Mouse (Mus musculus) stomach, postnatal 0 days (tissue): ENCODE data around the gene D17Wsu92e. TPM values are rescaled to one million over a fixed set of nuclear protein-coding genes. Genes with fewer than 3 reads are reported as not detected.

Experiments
- ATAC-seq: fragments of 200-750 bp; cut with Nextera tagmentation; 2 replicates; pipeline ENCODE4 v1.8.0; 2017; ENCODE audit not compliant: low FRiP score, low TSS enrichment
- DNase-seq: peaks from one replicate; pipeline ENCODE4 v3.0.0-alpha.2; 2016; ENCODE audit warnings: low spot score
- H3K27ac ChIP-seq: fragments of 300-500 bp; sonication (generic); replicated peaks from 2 replicates; pipeline ENCODE4 v1.5.1; 2014; ENCODE audit warnings: mild to moderate bottlenecking, control low read depth
- H3K27me3 ChIP-seq: fragments of 300-500 bp; sonication (generic); 2 replicates; pipeline ENCODE4 v1.6.1; 2014; ENCODE audit warnings: low read length; ENCODE audit not compliant: control insufficient read depth, insufficient read depth
- H3K36me3 ChIP-seq: fragments of 300-500 bp; sonication (generic); 2 replicates; pipeline ENCODE4 v1.6.1; 2014; ENCODE audit warnings: low read length, mixed read lengths; ENCODE audit not compliant: control insufficient read depth, insufficient read depth
- H3K4me1 ChIP-seq: fragments of 300-500 bp; sonication (generic); replicated peaks from 2 replicates; pipeline ENCODE4 v1.6.1; 2014; ENCODE audit warnings: antibody characterized with exemption; ENCODE audit not compliant: control insufficient read depth, insufficient read depth
- H3K4me2 ChIP-seq: fragments of 300-500 bp; sonication (generic); replicated peaks from 2 replicates; pipeline ENCODE4 v1.6.1; 2014; ENCODE audit warnings: low read depth, mild to moderate bottlenecking, control low read depth, moderate library complexity
- H3K4me3 ChIP-seq: fragments of 300-500 bp; sonication (generic); 2 replicates; pipeline ENCODE4 v1.5.1; 2014; ENCODE audit warnings: low read depth, low read length, control low read depth
- H3K9ac ChIP-seq: fragments of 300-500 bp; sonication (generic); 2 replicates; pipeline ENCODE4 v1.6.1; 2014; ENCODE audit warnings: mild to moderate bottlenecking, low read length, control low read depth, mixed read lengths
- H3K9me3 ChIP-seq: fragments of 300-500 bp; sonication (generic); 2 replicates; pipeline ENCODE4 v1.6.1; 2016; ENCODE audit warnings: low read length; ENCODE audit not compliant: control insufficient read depth
- CTCF ChIP-seq: IDR thresholded peaks from 2 replicates; pipeline ENCODE4 v1.5.1; 2016; ENCODE audit warnings: antibody characterized with exemption, low read depth, mild to moderate bottlenecking, moderate library complexity
- EP300 ChIP-seq: optimal IDR thresholded peaks from 2 replicates; pipeline ENCODE3; 2016; ENCODE audit warnings: antibody characterized with exemption
- WGBS: fragments of 180-500 bp; shearing (Covaris S2); extraction: QIAGEN DNeasy Blood & Tissue Kit; methylation state at CpG from one replicate; pipeline ENCODE4 v1.1.7; 2014; 5-methylcytosine and 5-hydroxymethylcytosine counted together
- polyA plus RNA-seq: library from polyadenylated mRNA; unstranded; fragments of >200 nt; fragmentation: Nextera tagmentation; extraction: Ambion mirVana; gene quantifications from 2 replicates; pipeline ENCODE4 v1.2.1, GENCODE M21; 2015

The D17Wsu92e gene
- polyA plus RNA-seq, 1 experiment from 2014 or later = 23.3 TPM

GRCm38 (mm10) chr17:27709650-27710049 is 110.8 kb downstream of the D17Wsu92e start:
- no peaks in the 10 kb centered on the region for H3K27me3 ChIP-seq
- TF ChIP-seq CTCF (no peak), EP300 (no peak)
- H3K4me3 ChIP-seq = no peak overlapping the region
- no peaks in the 10 kb centered on the region for H3K4me1 ChIP-seq
- no peak overlapping the region for H3K4me2 ChIP-seq
- WGBS = 84% methylated on average over 5 of the region's 5 CpGs
- no peak for ATAC-seq
- H3K27ac ChIP-seq = no peak overlapping the region
- no peak overlapping the region for H3K9ac ChIP-seq
- no peak for DNase-seq
- H3K9me3 ChIP-seq = no peaks in the 10 kb centered on the region
- H3K36me3 ChIP-seq = no peaks in the 10 kb centered on the region

GRCm38 (mm10) chr17:27707954-27708661 is 112.3 kb downstream of the D17Wsu92e start:
- Histone ChIP-seq H3K36me3 (no peaks in the 10 kb centered on the region), H3K4me2 (peak overlapping the region; percentile 58), H3K9me3 (no peaks in the 10 kb centered on the region), H3K9ac (peak overlapping the region; percentile 35; the same call in 1 of the 2 replicates), H3K4me1 (no peaks in the 10 kb centered on the region), H3K27ac (no peak overlapping the region), H3K27me3 (no peaks in the 10 kb centered on the region), H3K4me3 (peak overlapping the region; percentile 18; the same call in 1 of the 2 replicates)
- DNase-seq (peak; percentile 90), ATAC-seq (peak; percentile 69; the same call in 1 of the 2 replicates)
- 4% methylated on average over 24 of the region's 25 CpGs for WGBS
- TF ChIP-seq CTCF (peak; percentile 51), EP300 (no peak)

GRCm38 (mm10) chr17:27705661-27706060 is 114.8 kb downstream of the D17Wsu92e start:
- 63% methylated on average over 10 of the region's 10 CpGs for WGBS
- Histone ChIP-seq H3K36me3 (no peaks in the 10 kb centered on the region), H3K27me3 (no peaks in the 10 kb centered on the region), H3K4me3 (no peak overlapping the region), H3K9me3 (no peaks in the 10 kb centered on the region), H3K27ac (no peak overlapping the region), H3K9ac (no peak overlapping the region), H3K4me2 (no peak overlapping the region), H3K4me1 (no peaks in the 10 kb centered on the region)
- DNase-seq (peak; percentile 87), ATAC-seq (peak; percentile 55; the same call in 1 of the 2 replicates)
- TF ChIP-seq CTCF (no peak), EP300 (no peak)

GRCm38 (mm10) chr17:27703961-27704621 is 116.4 kb downstream of the D17Wsu92e start:
- no peaks in the 10 kb centered on the region for H3K27me3 ChIP-seq
- TF ChIP-seq CTCF (no peak), EP300 (no peak)
- no peak overlapping the region for H3K27ac ChIP-seq
- DNase-seq = peak; percentile 59
- no peaks in the 10 kb centered on the region for H3K36me3 ChIP-seq
- WGBS = 64% methylated on average over 5 of the region's 5 CpGs
- no peak for ATAC-seq
- H3K4me3 ChIP-seq = no peak overlapping the region
- no peak overlapping the region for H3K9ac ChIP-seq
- H3K4me1 ChIP-seq = no peaks in the 10 kb centered on the region
- H3K4me2 ChIP-seq = no peak overlapping the region
- H3K9me3 ChIP-seq = no peaks in the 10 kb centered on the region

- no peak overlapping the region for H3K27ac ChIP-seq
- no peaks in the 10 kb centered on the region for H3K9me3 ChIP-seq
- H3K9ac ChIP-seq = peak overlapping the region; percentile 23; the same call in 1 of the 2 replicates
- TF ChIP-seq EP300 (no peak), CTCF (peak; percentile 78)
- no peaks in the 10 kb centered on the region for H3K4me1 ChIP-seq
- no peaks in the 10 kb centered on the region for H3K36me3 ChIP-seq
- 2% methylated on average over 33 of the region's 34 CpGs for WGBS
- peak overlapping the region; percentile 48 for H3K4me2 ChIP-seq
- no peaks in the 10 kb centered on the region for H3K27me3 ChIP-seq
- peak; percentile 78 for DNase-seq
- ATAC-seq = peak; percentile 59
- H3K4me3 ChIP-seq = peak overlapping the region; percentile 14; the same call in 1 of the 2 replicates
Measured at GRCm38 (mm10) chr17:27702518-27702917, 117.9 kb downstream of the D17Wsu92e start.

- Histone ChIP-seq H3K9me3 (no peaks in the 10 kb centered on the region), H3K27ac (no peak overlapping the region), H3K4me3 (no peak overlapping the region), H3K4me2 (no peak overlapping the region), H3K9ac (no peak overlapping the region), H3K4me1 (no peaks in the 10 kb centered on the region), H3K27me3 (no peaks in the 10 kb centered on the region), H3K36me3 (no peaks in the 10 kb centered on the region)
- TF ChIP-seq EP300 = no peak
- peak; percentile 17; the same call in 1 of the 2 replicates for TF ChIP-seq CTCF
- DNase-seq (no peak), ATAC-seq (no peak)
- WGBS = 84% methylated on average over 6 of the region's 6 CpGs
Measured at GRCm38 (mm10) chr17:27701856-27702255, 118.6 kb downstream of the D17Wsu92e start.

Other genes with a start within 250 kb of the D17Wsu92e start
- 40.6 and 43.9 TPM in 2 replicates for gene Nudt3, start 197.2 kb downstream of the D17Wsu92e start, polyA plus RNA-seq
- gene RPS10-NUDT3, start 185.4 kb downstream of the D17Wsu92e start, polyA plus RNA-seq = not detected in 2 replicates
- gene Rps10, start 184.0 kb downstream of the D17Wsu92e start, polyA plus RNA-seq = 828 and 879 TPM in 2 replicates
- gene Pacsin1, start 165.1 kb downstream of the D17Wsu92e start, polyA plus RNA-seq = 1.2 and 1.4 TPM in 2 replicates
- 28.0 and 29.7 TPM in 2 replicates for gene Spdef, start 91.7 kb downstream of the D17Wsu92e start, polyA plus RNA-seq
- gene Snrpc, start 17.5 kb upstream of the D17Wsu92e start, polyA plus RNA-seq = 163 and 179 TPM in 2 replicates
- gene Uhrf1bp1, start 35.8 kb upstream of the D17Wsu92e start, polyA plus RNA-seq = 1.3 and 1.4 TPM in 2 replicates
- gene Anks1, start 88.7 kb upstream of the D17Wsu92e start, polyA plus RNA-seq = 7.8 and 8.3 TPM in 2 replicates
- 33.4 and 34.0 TPM in 2 replicates for gene Taf11, start 89.2 kb upstream of the D17Wsu92e start, polyA plus RNA-seq